Mouse (Mus musculus): ENCODE measurements at regions not wholly inside any gene's neighbourhood (a gene's known extent, or its start where the extent isn't known, plus 50 kb on each side); places are given as distances from the start of the nearest gene placed in this dataset.

- no peaks in the 10 kb centered on the region for H3K36me3 ChIP-seq (ENCODE audit: control insufficient read depth, insufficient read depth, low read length)
- H3K4me3 ChIP-seq (ENCODE audit: insufficient read depth, low read depth, low read length): no peak overlapping the region
- 93% methylated on average over 1 of the region's 1 CpGs for WGBS
- DNase-seq: no peak
- no peak overlapping the region for H3K27ac ChIP-seq (ENCODE audit: insufficient read depth, low read depth, low read length)
- no peaks in the 10 kb centered on the region for H3K4me1 ChIP-seq (ENCODE audit: control insufficient read depth, insufficient read depth, low read length)
- H3K27me3 ChIP-seq (replicated peaks; ENCODE audit: control insufficient read depth, insufficient read depth, low read length): no peaks in the 10 kb centered on the region
- TF ChIP-seq POLR2A (IDR thresholded peaks at IDR 0.05; ENCODE audit: low read depth, low read length) (no peak), CTCF (conservative IDR thresholded peaks at IDR 0.05; ENCODE audit: insufficient read depth, insufficient read length, low read depth, low read length) (no peak)
Observed at GRCm38 (mm10) chr9:41833408-41833807, 290.7 kb downstream of the Sorl1 start.

- no peaks in the 10 kb centered on the region for H3K36me3 ChIP-seq (ENCODE audit: control insufficient read depth, insufficient read depth, low read length)
- no peak for TF ChIP-seq CTCF (conservative IDR thresholded peaks at IDR 0.05; ENCODE audit: insufficient read depth, insufficient read length, low read depth, low read length)
- no peak for TF ChIP-seq POLR2A (IDR thresholded peaks at IDR 0.05; ENCODE audit: low read depth, low read length)
- H3K27ac ChIP-seq (ENCODE audit: insufficient read depth, low read depth, low read length): no peak overlapping the region
- no peak for DNase-seq
- no peaks in the 10 kb centered on the region for H3K27me3 ChIP-seq (replicated peaks; ENCODE audit: control insufficient read depth, insufficient read depth, low read length)
- WGBS: 72% methylated on average over 4 of the region's 4 CpGs
- no peak overlapping the region for H3K4me3 ChIP-seq (ENCODE audit: insufficient read depth, low read depth, low read length)
- no peaks in the 10 kb centered on the region for H3K4me1 ChIP-seq (ENCODE audit: control insufficient read depth, insufficient read depth, low read length)
Observed at GRCm38 (mm10) chr9:41827356-41827755, 296.7 kb downstream of the Sorl1 start.

GRCm38 (mm10) chr9:41821401-41821800, 302.7 kb downstream of the Sorl1 start:
- Histone ChIP-seq H3K27ac (ENCODE audit: insufficient read depth, low read depth, low read length) (no peak overlapping the region), H3K27me3 (replicated peaks; ENCODE audit: control insufficient read depth, insufficient read depth, low read length) (no peaks in the 10 kb centered on the region), H3K4me1 (ENCODE audit: control insufficient read depth, insufficient read depth, low read length) (no peaks in the 10 kb centered on the region), H3K4me3 (ENCODE audit: insufficient read depth, low read depth, low read length) (no peak overlapping the region), H3K36me3 (ENCODE audit: control insufficient read depth, insufficient read depth, low read length) (no peaks in the 10 kb centered on the region)
- no peak for DNase-seq
- 64% methylated on average over 4 of the region's 4 CpGs for WGBS
- TF ChIP-seq CTCF (conservative IDR thresholded peaks at IDR 0.05; ENCODE audit: insufficient read depth, insufficient read length, low read depth, low read length) (no peak), POLR2A (IDR thresholded peaks at IDR 0.05; ENCODE audit: low read depth, low read length) (no peak)

- WGBS: 49% methylated on average over 11 of the region's 11 CpGs
- Histone ChIP-seq H3K4me3 (ENCODE audit: insufficient read depth, low read depth, low read length) (no peak overlapping the region), H3K27ac (ENCODE audit: insufficient read depth, low read depth, low read length) (no peak overlapping the region), H3K36me3 (ENCODE audit: control insufficient read depth, insufficient read depth, low read length) (no peaks in the 10 kb centered on the region), H3K4me1 (ENCODE audit: control insufficient read depth, insufficient read depth, low read length) (no peaks in the 10 kb centered on the region), H3K27me3 (replicated peaks; ENCODE audit: control insufficient read depth, insufficient read depth, low read length) (no peaks in the 10 kb centered on the region)
- DNase-seq: no peak
- TF ChIP-seq CTCF (conservative IDR thresholded peaks at IDR 0.05; ENCODE audit: insufficient read depth, insufficient read length, low read depth, low read length): no peak
- TF ChIP-seq POLR2A (IDR thresholded peaks at IDR 0.05; ENCODE audit: low read depth, low read length): no peak
Observed at GRCm38 (mm10) chr9:41817740-41818461, 306.2 kb downstream of the Sorl1 start.

- no peaks in the 10 kb centered on the region for H3K27me3 ChIP-seq (replicated peaks; ENCODE audit: control insufficient read depth, insufficient read depth, low read length)
- no peaks in the 10 kb centered on the region for H3K36me3 ChIP-seq (ENCODE audit: control insufficient read depth, insufficient read depth, low read length)
- TF ChIP-seq CTCF (conservative IDR thresholded peaks at IDR 0.05; ENCODE audit: insufficient read depth, insufficient read length, low read depth, low read length): no peak
- no peak for TF ChIP-seq POLR2A (IDR thresholded peaks at IDR 0.05; ENCODE audit: low read depth, low read length)
- no peaks in the 10 kb centered on the region for H3K4me1 ChIP-seq (ENCODE audit: control insufficient read depth, insufficient read depth, low read length)
- 86% methylated on average over 2 of the region's 2 CpGs for WGBS
- no peak overlapping the region for H3K4me3 ChIP-seq (ENCODE audit: insufficient read depth, low read depth, low read length)
- no peak overlapping the region for H3K27ac ChIP-seq (ENCODE audit: insufficient read depth, low read depth, low read length)
- DNase-seq: no peak
Observed at GRCm38 (mm10) chr9:41815921-41816320, 308.2 kb downstream of the Sorl1 start.

GRCm38 (mm10) chr9:41809291-41809690, 314.8 kb downstream of the Sorl1 start:
- Histone ChIP-seq H3K27me3 (replicated peaks; ENCODE audit: control insufficient read depth, insufficient read depth, low read length) (no peaks in the 10 kb centered on the region), H3K27ac (ENCODE audit: insufficient read depth, low read depth, low read length) (no peak overlapping the region; the same call in 1 of the 2 replicates), H3K4me3 (ENCODE audit: insufficient read depth, low read depth, low read length) (no peak overlapping the region), H3K36me3 (ENCODE audit: control insufficient read depth, insufficient read depth, low read length) (no peaks in the 10 kb centered on the region), H3K4me1 (ENCODE audit: control insufficient read depth, insufficient read depth, low read length) (peaks cover 3% of the 10 kb centered on the region; the same call in 1 of the 2 replicates)
- DNase-seq: peak; percentile 2
- 73% methylated on average over 4 of the region's 4 CpGs for WGBS
- no peak for TF ChIP-seq POLR2A (IDR thresholded peaks at IDR 0.05; ENCODE audit: low read depth, low read length)
- no peak for TF ChIP-seq CTCF (conservative IDR thresholded peaks at IDR 0.05; ENCODE audit: insufficient read depth, insufficient read length, low read depth, low read length)

- peak; percentile 7 for DNase-seq
- H3K36me3 ChIP-seq (ENCODE audit: control insufficient read depth, insufficient read depth, low read length): no peaks in the 10 kb centered on the region
- peaks cover 3% of the 10 kb centered on the region; the same call in 1 of the 2 replicates for H3K4me1 ChIP-seq (ENCODE audit: control insufficient read depth, insufficient read depth, low read length)
- H3K27me3 ChIP-seq (replicated peaks; ENCODE audit: control insufficient read depth, insufficient read depth, low read length): no peaks in the 10 kb centered on the region
- WGBS: 71% methylated on average over 3 of the region's 3 CpGs
- H3K4me3 ChIP-seq (ENCODE audit: insufficient read depth, low read depth, low read length): no peak overlapping the region
- TF ChIP-seq CTCF (conservative IDR thresholded peaks at IDR 0.05; ENCODE audit: insufficient read depth, insufficient read length, low read depth, low read length): no peak
- no peak for TF ChIP-seq POLR2A (IDR thresholded peaks at IDR 0.05; ENCODE audit: low read depth, low read length)
- no peak overlapping the region; the same call in 1 of the 2 replicates for H3K27ac ChIP-seq (ENCODE audit: insufficient read depth, low read depth, low read length)
Observed at GRCm38 (mm10) chr9:41808791-41809190, 315.3 kb downstream of the Sorl1 start.
